8 mouse cellular contexts compared by ENCODE assay signal in the genomic region with DNA sequence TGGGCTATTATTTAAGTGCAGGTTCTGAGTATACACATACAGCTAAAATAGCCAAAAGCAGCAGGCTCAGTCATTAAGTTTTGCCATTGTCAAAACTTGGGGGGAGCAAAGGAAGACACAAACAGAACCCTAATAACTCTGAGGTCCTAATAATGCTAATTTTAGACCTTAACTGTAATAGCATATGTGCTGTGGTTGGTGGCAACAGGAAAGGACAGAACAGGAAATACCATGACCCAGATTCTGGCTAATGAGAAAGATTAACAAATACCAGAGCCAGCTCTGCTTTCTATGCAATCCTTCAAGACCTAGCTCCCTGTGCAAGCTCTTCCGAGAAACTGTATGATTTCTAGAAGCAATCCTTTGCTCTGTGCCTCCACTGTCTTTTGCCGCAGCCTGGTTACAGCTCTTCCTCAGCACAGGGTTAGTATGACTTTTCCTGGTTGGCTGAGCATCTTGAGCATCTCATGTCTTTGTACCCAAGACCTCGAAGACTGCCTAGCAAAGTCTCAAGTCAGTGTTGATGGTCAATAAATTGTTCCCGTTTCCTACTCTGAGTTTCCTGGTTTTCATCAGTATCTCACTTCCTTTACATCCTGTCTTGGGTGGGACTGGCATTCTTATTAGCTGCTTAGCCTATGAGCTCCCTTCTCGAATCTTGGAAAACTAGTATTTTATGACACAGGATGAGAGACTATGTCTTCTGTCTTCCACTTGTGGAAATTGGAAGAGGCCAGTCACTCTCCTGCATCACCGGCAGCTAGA. TPM values are rescaled to one million over a fixed set of nuclear protein-coding genes. Genes with fewer than 3 reads are reported as not detected.
DNase-seq lines count a peak whose midpoint lies in the region; ATAC-seq lines count a peak whose summit lies in the region.

No protein-coding gene starts in this region.

- no peak overlapping the region for H3K4me3 ChIP-seq in lung, embryonic 15.5 days
- H3K4me3 ChIP-seq in liver, embryonic 11.5 days (ENCODE audit: low read depth, low read length): no peak overlapping the region
- H3K4me3 ChIP-seq in stomach, embryonic 14.5 days (ENCODE audit: low read depth, low read length): no peak overlapping the region

- intact Hi-C loops in gastrocnemius, postnatal 36 days (cut with DNase I): no loop called here

- H3K4me1 ChIP-seq in lung, embryonic 15.5 days: peaks cover 42% of the 10 kb centered on the region
- H3K4me1 ChIP-seq in liver, embryonic 11.5 days (replicated peaks; ENCODE audit: control insufficient read depth, insufficient read depth, low read length): peaks cover 21% of the 10 kb centered on the region
- H3K4me1 ChIP-seq in stomach, embryonic 14.5 days (ENCODE audit: control insufficient read depth, insufficient read depth, low read length): peaks cover 21% of the 10 kb centered on the region; the same call in 1 of the 2 replicates

- no peaks in the 10 kb centered on the region for H3K9me3 ChIP-seq in lung, embryonic 15.5 days
- H3K9me3 ChIP-seq in liver, embryonic 11.5 days (ENCODE audit: control insufficient read depth, low read length): no peaks in the 10 kb centered on the region
- H3K9me3 ChIP-seq in stomach, embryonic 14.5 days (ENCODE audit: control insufficient read depth, low read depth, low read length): no peaks in the 10 kb centered on the region

- DNase-seq in cerebellum, adult 8-10 months: no peak
- DNase-seq in lung, postnatal 4 days: no peak
- no peak for DNase-seq in liver, embryonic 11.5 days (ENCODE audit: low spot score)
- DNase-seq in retina, postnatal 1 day: no peak
- no peak for DNase-seq in gastrocnemius, postnatal 36 days

- WGBS in lung, embryonic 15.5 days: 69% methylated on average over 6 of the region's 6 CpGs
- WGBS in liver, embryonic 11.5 days: 54% methylated on average over 6 of the region's 6 CpGs
- 65% methylated on average over 6 of the region's 6 CpGs for WGBS in stomach, embryonic 14.5 days

- no peak overlapping the region for H3K9ac ChIP-seq in lung, embryonic 15.5 days
- H3K9ac ChIP-seq in liver, embryonic 11.5 days (ENCODE audit: low read depth, low read length): no peak overlapping the region
- H3K9ac ChIP-seq in stomach, embryonic 14.5 days (replicated peaks; ENCODE audit: low read depth, low read length): no peak overlapping the region

- H3K4me2 ChIP-seq in lung, embryonic 15.5 days: peak overlapping the region; percentile 26; the same call in 1 of the 2 replicates
- H3K4me2 ChIP-seq in liver, embryonic 11.5 days: peak overlapping the region; percentile 9
- H3K4me2 ChIP-seq in stomach, embryonic 14.5 days (replicated peaks; ENCODE audit: low read depth, low read length): 0 out of 2 replicates have a peak overlapping the region, but pooled peaks have one; percentile 4

- ATAC-seq in cerebellum, adult (ENCODE audit: insufficient number of reproducible peaks, low FRiP score, low TSS enrichment): peak; percentile 57
- no peak for ATAC-seq in lung, embryonic 15.5 days (ENCODE audit: borderline replicate concordance, extremely low read depth, low FRiP score, low TSS enrichment)
- no peak for ATAC-seq in liver, embryonic 11.5 days (replicated peaks; ENCODE audit: low FRiP score)
- no peak for ATAC-seq in stomach, embryonic 14.5 days (ENCODE audit: insufficient number of reproducible peaks, insufficient read depth, low FRiP score, low read depth)

- peak overlapping the region; percentile 75 for H3K27ac ChIP-seq in lung, embryonic 15.5 days
- peak overlapping the region; percentile 79 for H3K27ac ChIP-seq in liver, embryonic 11.5 days (ENCODE audit: low read depth, low read length)
- H3K27ac ChIP-seq in stomach, embryonic 14.5 days (ENCODE audit: low read length): peak overlapping the region; percentile 75

- H3K36me3 ChIP-seq in lung, embryonic 15.5 days: no peaks in the 10 kb centered on the region
- H3K36me3 ChIP-seq in liver, embryonic 11.5 days (ENCODE audit: control insufficient read depth, insufficient read depth, low read length): no peaks in the 10 kb centered on the region
- no peaks in the 10 kb centered on the region for H3K36me3 ChIP-seq in stomach, embryonic 14.5 days (ENCODE audit: control insufficient read depth, insufficient read depth, low read length)

- H3K27me3 ChIP-seq in lung, embryonic 15.5 days: no peaks in the 10 kb centered on the region
- H3K27me3 ChIP-seq in liver, embryonic 11.5 days (replicated peaks; ENCODE audit: control insufficient read depth, insufficient read depth, low read length): no peaks in the 10 kb centered on the region
- H3K27me3 ChIP-seq in stomach, embryonic 14.5 days (ENCODE audit: control insufficient read depth, insufficient read depth, low read length): no peaks in the 10 kb centered on the region

RNA-seq across cellular contexts. Expression of gene Eed, which starts 49.9 kb away (rescaled TPM):
- 73.7 and 79.3 TPM in 2 replicates for polyA plus RNA-seq in lung, embryonic 15.5 days (2015; fragmentation: Nextera tagmentation; extraction: Ambion mirVana)
- 68.4 and 77.1 TPM in 2 replicates for polyA plus RNA-seq in liver, embryonic 11.5 days (2014; fragmentation: Nextera tagmentation; extraction: Ambion mirVana)
- 75.9 and 78.8 TPM in 2 replicates for polyA plus RNA-seq in stomach, embryonic 14.5 days (2014; fragmentation: Nextera tagmentation; extraction: Ambion mirVana)
- 10 to 100 TPM; 29.1 to 30.6 TPM for total RNA-seq in gastrocnemius, postnatal 36 days (2021)
